Mouse (Mus musculus) spleen, adult 2 months (tissue): ENCODE measurements around the gene Angptl8.

ENCODE experiments used
- CTCF ChIP-seq: fragments of 200-500 bp; IDR thresholded peaks from 2 replicates; pipeline ENCODE4 v1.5.1; 2011; ENCODE audit warnings: mild to moderate bottlenecking, inconsistent platforms; ENCODE audit not compliant: insufficient read depth, insufficient read length, insufficient replicate concordance; ENCODE audit errors: extremely low read depth
- POLR2A ChIP-seq: fragments of 200-500 bp; IDR thresholded peaks from 2 replicates; pipeline ENCODE4 v1.6.1; 2011; ENCODE audit warnings: low read depth, low read length, inconsistent platforms

DNA sequence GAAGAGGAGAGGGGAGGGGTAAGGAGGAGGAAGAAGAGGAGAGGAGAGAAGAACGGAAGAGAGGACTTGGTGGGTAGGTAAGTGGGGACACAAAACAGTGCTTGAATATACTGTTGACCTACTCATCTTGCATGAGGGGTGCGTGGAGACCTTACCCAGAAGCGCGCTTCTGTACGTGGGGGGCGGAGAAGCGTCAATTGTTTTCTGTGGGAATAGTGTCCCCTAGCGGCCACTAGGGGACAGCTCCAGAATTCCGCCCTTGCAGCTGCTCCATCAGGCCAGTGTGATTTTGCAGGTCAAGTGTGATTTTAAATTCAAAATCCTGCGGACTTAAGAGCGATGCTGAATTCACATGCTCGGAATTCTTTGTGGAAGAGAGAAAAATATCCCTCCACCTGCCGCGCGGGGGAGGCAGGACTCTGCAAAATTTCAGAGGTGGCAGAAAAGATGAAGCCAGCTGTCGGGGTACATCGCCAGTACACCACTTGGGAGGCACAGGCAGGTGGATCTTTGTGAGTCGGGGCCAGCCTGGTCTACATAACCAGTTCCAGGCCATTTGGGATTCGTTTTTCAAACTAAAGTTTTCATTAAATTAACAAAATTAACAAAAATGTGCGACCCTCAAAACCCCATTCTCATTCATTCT is 35.7 kb downstream of the Angptl8 start:
- TF ChIP-seq CTCF = peak; percentile 56; the same call in 1 of the 2 replicates
- TF ChIP-seq POLR2A = no peak
